Comparison of ENCODE assay signal across 15 mouse cellular contexts in genomic region chr5:125685681-125686331, GRCm38 (mm10).
A peak's percentile ranks its signal among the peaks of the same experiment; 100 is the strongest.
DNase-seq lines count a peak whose midpoint lies in the region; ATAC-seq lines count a peak whose summit lies in the region.
"Had no signal": no experiment of that assay in that cellular context is flagged by ENCODE, and none has a peak within 500 bp of the region (broad histone marks: within the 10 kb centered on the region; RNA-seq: fewer than 3 reads in every experiment).

No protein-coding gene starts in this region.

- no peak for ATAC-seq in midbrain, embryonic 16.5 days
- ATAC-seq in forebrain, embryonic 13.5 days: peak; percentile 83
- no peak for ATAC-seq in intestine, embryonic 16.5 days

- H3K36me3 ChIP-seq in midbrain, embryonic 10.5 days: no peaks in the 10 kb centered on the region
- no peaks in the 10 kb centered on the region for H3K36me3 ChIP-seq in midbrain, embryonic 16.5 days (ENCODE audit: control insufficient read depth, insufficient read depth, low read length)
- no peaks in the 10 kb centered on the region for H3K36me3 ChIP-seq in forebrain, embryonic 13.5 days (ENCODE audit: poor library complexity, severe bottlenecking)
- H3K36me3 ChIP-seq in intestine, embryonic 16.5 days (ENCODE audit: control insufficient read depth, insufficient read depth, low read length): no peaks in the 10 kb centered on the region
- H3K36me3 ChIP-seq: embryonic facial prominence, embryonic 13.5 days had no signal

- no peak overlapping the region for H3K27ac ChIP-seq in midbrain, embryonic 10.5 days (replicated peaks)
- no peak overlapping the region for H3K27ac ChIP-seq in midbrain, embryonic 16.5 days (ENCODE audit: low read length)
- peak overlapping the region; percentile 44 for H3K27ac ChIP-seq in forebrain, embryonic 13.5 days
- H3K27ac ChIP-seq in intestine, embryonic 16.5 days (ENCODE audit: low read length): no peak overlapping the region
- H3K27ac ChIP-seq: embryonic facial prominence, embryonic 13.5 days; heart, adult 2 months had no signal

- no peaks in the 10 kb centered on the region for H3K9me3 ChIP-seq in midbrain, embryonic 10.5 days (replicated peaks)
- H3K9me3 ChIP-seq in midbrain, embryonic 16.5 days (replicated peaks; ENCODE audit: control insufficient read depth, low read length, poor library complexity, severe bottlenecking): no peaks in the 10 kb centered on the region
- no peaks in the 10 kb centered on the region for H3K9me3 ChIP-seq in forebrain, embryonic 13.5 days (replicated peaks)
- no peaks in the 10 kb centered on the region for H3K9me3 ChIP-seq in intestine, embryonic 16.5 days (ENCODE audit: control insufficient read depth, low read length)
- H3K9me3 ChIP-seq: embryonic facial prominence, embryonic 13.5 days had no signal

- H3K4me2 ChIP-seq in midbrain, embryonic 16.5 days (ENCODE audit: low read length): no peak overlapping the region
- H3K4me2 ChIP-seq in forebrain, embryonic 13.5 days: no peak overlapping the region
- H3K4me2 ChIP-seq in intestine, embryonic 16.5 days (ENCODE audit: low read depth, low read length): no peak overlapping the region
- H3K4me2 ChIP-seq: embryonic facial prominence, embryonic 13.5 days; lung, embryonic 14.5 days had no signal

- peak; percentile 29 to 41 for DNase-seq in cerebellum, postnatal 25 days
- DNase-seq in cerebellum, adult 8-10 months: no peak
- DNase-seq in midbrain, embryonic 10.5 days (ENCODE audit: low spot score): peak; percentile 13
- peak; percentile 95 for DNase-seq in retina, postnatal 1 day
- no peak for DNase-seq in c-Kit-positive CD71-positive TER-119-positive erythroid progenitor cells, embryonic 14.5 days (ENCODE audit: low spot score)
- DNase-seq: gastrocnemius, postnatal 10 days; heart, adult 2 months; liver; lung, embryonic 14.5 days; spleen, adult 18-20 months; thymus, postnatal 36 days had no signal

- no peaks in the 10 kb centered on the region for H3K27me3 ChIP-seq in midbrain, embryonic 10.5 days (ENCODE audit: low read depth, poor library complexity, severe bottlenecking)
- H3K27me3 ChIP-seq in midbrain, embryonic 16.5 days (ENCODE audit: control insufficient read depth, insufficient read depth, low read depth, low read length): no peaks in the 10 kb centered on the region
- no peaks in the 10 kb centered on the region for H3K27me3 ChIP-seq in forebrain, embryonic 13.5 days
- no peaks in the 10 kb centered on the region for H3K27me3 ChIP-seq in intestine, embryonic 16.5 days (replicated peaks; ENCODE audit: control insufficient read depth, insufficient read depth, low read length)
- H3K27me3 ChIP-seq: embryonic facial prominence, embryonic 13.5 days had no signal

- WGBS in midbrain, embryonic 10.5 days: 70% methylated on average over 11 of the region's 11 CpGs
- 36% methylated on average over 11 of the region's 11 CpGs for WGBS in midbrain, embryonic 16.5 days
- WGBS in forebrain, embryonic 13.5 days: 20% methylated on average over 11 of the region's 11 CpGs
- 70% methylated on average over 11 of the region's 11 CpGs for WGBS in intestine, embryonic 16.5 days

- no peak overlapping the region for H3K4me3 ChIP-seq in midbrain, embryonic 10.5 days
- no peak overlapping the region for H3K4me3 ChIP-seq in midbrain, embryonic 16.5 days (ENCODE audit: low read depth, low read length)
- no peak overlapping the region for H3K4me3 ChIP-seq in forebrain, embryonic 13.5 days
- H3K4me3 ChIP-seq in intestine, embryonic 16.5 days (ENCODE audit: low read length): no peak overlapping the region
- H3K4me3 ChIP-seq: embryonic facial prominence, embryonic 13.5 days; heart, adult 2 months had no signal

- H3K9ac ChIP-seq in midbrain, embryonic 16.5 days (ENCODE audit: low read depth, low read length): no peak overlapping the region
- H3K9ac ChIP-seq in forebrain, embryonic 13.5 days: no peak overlapping the region
- no peak overlapping the region for H3K9ac ChIP-seq in intestine, embryonic 16.5 days (ENCODE audit: low read depth, low read length)
- H3K9ac ChIP-seq: embryonic facial prominence, embryonic 13.5 days; lung, embryonic 14.5 days had no signal

- H3K4me1 ChIP-seq in midbrain, embryonic 10.5 days: no peaks in the 10 kb centered on the region
- H3K4me1 ChIP-seq in midbrain, embryonic 16.5 days (ENCODE audit: control insufficient read depth, insufficient read depth, low read length): no peaks in the 10 kb centered on the region; the same call in 1 of the 2 replicates
- H3K4me1 ChIP-seq in forebrain, embryonic 13.5 days: peaks cover 20% of the 10 kb centered on the region
- no peaks in the 10 kb centered on the region for H3K4me1 ChIP-seq in intestine, embryonic 16.5 days (ENCODE audit: control insufficient read depth, insufficient read depth, low read length)
- H3K4me1 ChIP-seq: embryonic facial prominence, embryonic 13.5 days had no signal

Comparison
In these comparisons a context has a peak if more than half of its experiments do, and no peak if none do; other contexts are left out.
1. DNase-seq: peak in cerebellum, postnatal 25 days (2 of 2), midbrain, embryonic 10.5 days (single experiment) and retina, postnatal 1 day (single experiment); none in cerebellum, adult 8-10 months (single experiment) and c-Kit-positive CD71-positive TER-119-positive erythroid progenitor cells, embryonic 14.5 days (single experiment).